Mouse (Mus musculus) G1E (cell line): Measurements from ENCODE around the gene Itgb5. TPM values are rescaled to one million over a fixed set of nuclear protein-coding genes. Genes with fewer than 3 reads are reported as not detected.

ENCODE experiments used
- ATAC-seq: 2 replicates; pipeline ENCODE4 v1.8.0; 2016; ENCODE audit warnings: mild to moderate bottlenecking; ENCODE audit not compliant: insufficient number of reproducible peaks, poor library complexity, low FRiP score, severe bottlenecking; ENCODE audit errors: extremely low read depth
- DNase-seq: peaks from one replicate; pipeline ENCODE4 v3.0.0; 2012; ENCODE audit warnings: low spot score
- H3K27me3 ChIP-seq: 2 replicates; pipeline ENCODE4 v1.6.1; 2012; ENCODE audit warnings: mild to moderate bottlenecking, low read length, inconsistent platforms; ENCODE audit not compliant: insufficient read depth
- H3K36me3 ChIP-seq: replicated peaks from 2 replicates; pipeline ENCODE3; 2012; ENCODE audit warnings: mild to moderate bottlenecking, inconsistent platforms
- H3K4me1 ChIP-seq: 2 replicates; pipeline ENCODE4 v1.6.1; 2012; ENCODE audit warnings: low read depth, low read length, inconsistent platforms, mixed read lengths; ENCODE audit not compliant: insufficient read depth
- H3K4me3 ChIP-seq: 2 replicates; pipeline ENCODE4 v1.5.1; 2012; ENCODE audit warnings: low read depth, mild to moderate bottlenecking, inconsistent platforms, low read length, moderate library complexity, mixed read lengths
- H3K9me3 ChIP-seq: replicated peaks from 2 replicates; pipeline ENCODE4 v1.6.1; 2012; ENCODE audit warnings: inconsistent platforms
- CTCF ChIP-seq: IDR thresholded peaks from 2 replicates; pipeline ENCODE4 v1.5.1; 2012; ENCODE audit warnings: low read depth, low read length, inconsistent platforms, mixed read lengths
- GATA1 ChIP-seq: IDR thresholded peaks from 2 replicates; pipeline ENCODE4 v1.6.1; 2012; ENCODE audit warnings: borderline replicate concordance, low read length, inconsistent platforms, mixed read lengths
- GATA2 ChIP-seq: IDR thresholded peaks from 2 replicates; pipeline ENCODE4 v1.6.1; 2012; ENCODE audit warnings: low read depth, low read length, inconsistent platforms, borderline replicate concordance
- POLR2AphosphoS5 ChIP-seq: IDR thresholded peaks from 2 replicates; pipeline ENCODE4 v1.6.1; 2012; ENCODE audit warnings: low read depth, low read length, inconsistent platforms; ENCODE audit not compliant: insufficient replicate concordance
- TAL1 ChIP-seq: conservative IDR thresholded peaks from 2 replicates; pipeline ENCODE4 v1.6.1; 2012; ENCODE audit warnings: low read depth, low read length, inconsistent platforms, mixed read lengths
- polyA plus RNA-seq: library from polyadenylated mRNA; stranded (reverse); fragments of >175 nt; gene quantifications from 2 replicates; pipeline ENCODE4 v1.2.3, GENCODE M21; 2012
- total RNA-seq, 2 experiments: library from RNA; stranded (forward) in 1 of 2; stranded (reverse) in 1 of 2; fragments of 200-1000 nt in 1 of 2; fragments of >200 nt in 1 of 2; fragmentation: Nextera tagmentation in 1 of 2; gene quantifications; 2 replicates each; pipeline ENCODE4 v1.2.3; 2014 to 2017

The Itgb5 gene
- total and polyA plus RNA-seq, 3 experiments = 0.14 to 5.6 (median 1.2) TPM

DNA sequence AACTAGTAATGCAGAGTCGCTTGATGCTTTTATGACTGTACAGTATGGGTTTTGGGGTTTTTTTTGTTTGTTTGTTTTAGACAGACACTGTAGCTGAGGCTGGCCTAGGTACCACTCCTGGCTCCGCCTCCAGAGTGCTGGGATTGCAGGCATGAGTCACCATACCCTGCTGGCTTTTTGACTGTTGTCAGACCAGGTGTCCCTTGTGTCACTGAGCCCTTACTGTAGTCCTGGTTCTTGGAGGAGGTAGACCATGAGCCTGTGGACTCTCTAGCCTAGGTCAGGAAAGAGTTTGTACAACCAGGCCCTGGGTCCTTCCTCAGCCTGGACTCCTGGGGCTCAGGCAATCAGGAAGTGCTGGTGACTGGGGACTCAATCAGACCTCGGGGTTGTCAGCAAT, 7.7 kb downstream of the Itgb5 start:
- H3K27me3 ChIP-seq = peaks cover 9% of the 10 kb centered on the region
- no peak for DNase-seq
- H3K36me3 ChIP-seq = no peaks in the 10 kb centered on the region
- H3K4me3 ChIP-seq = no peak overlapping the region
- ATAC-seq = no peak
- peaks cover 72% of the 10 kb centered on the region for H3K4me1 ChIP-seq
- no peaks in the 10 kb centered on the region for H3K9me3 ChIP-seq
- TF ChIP-seq GATA1 (no peak), TAL1 (no peak)

DNA sequence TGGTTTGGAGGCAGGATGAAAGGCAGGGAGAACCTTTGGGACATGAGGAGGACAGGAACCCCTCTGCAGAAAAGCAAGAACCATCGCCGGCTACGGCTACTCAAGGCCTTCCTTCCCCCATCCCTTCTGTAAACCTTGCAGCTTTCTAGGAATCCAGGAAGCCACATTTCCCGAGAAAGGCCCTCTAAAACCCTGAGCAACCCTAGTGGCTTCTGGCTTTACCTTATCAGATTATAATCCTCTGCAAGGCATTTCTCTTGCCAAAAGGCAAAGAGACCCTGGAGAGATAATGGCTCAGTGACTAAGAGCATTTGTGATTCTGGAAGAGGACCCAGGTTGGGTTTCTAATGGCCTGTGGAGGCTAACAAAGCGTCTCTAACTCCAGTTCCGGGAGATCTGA, 11.2 kb downstream of the Itgb5 start:
- Histone ChIP-seq H3K27me3 (peaks cover 8% of the 10 kb centered on the region), H3K4me3 (no peak overlapping the region; the same call in 1 of the 2 replicates), H3K9me3 (no peaks in the 10 kb centered on the region), H3K4me1 (peaks cover 50% of the 10 kb centered on the region), H3K36me3 (no peaks in the 10 kb centered on the region)
- peak; percentile 32 for DNase-seq
- peak; percentile 60 for ATAC-seq
- TF ChIP-seq TAL1 (no peak), GATA2 (no peak), POLR2AphosphoS5 (no peak), GATA1 (no peak), CTCF (no peak)

DNA sequence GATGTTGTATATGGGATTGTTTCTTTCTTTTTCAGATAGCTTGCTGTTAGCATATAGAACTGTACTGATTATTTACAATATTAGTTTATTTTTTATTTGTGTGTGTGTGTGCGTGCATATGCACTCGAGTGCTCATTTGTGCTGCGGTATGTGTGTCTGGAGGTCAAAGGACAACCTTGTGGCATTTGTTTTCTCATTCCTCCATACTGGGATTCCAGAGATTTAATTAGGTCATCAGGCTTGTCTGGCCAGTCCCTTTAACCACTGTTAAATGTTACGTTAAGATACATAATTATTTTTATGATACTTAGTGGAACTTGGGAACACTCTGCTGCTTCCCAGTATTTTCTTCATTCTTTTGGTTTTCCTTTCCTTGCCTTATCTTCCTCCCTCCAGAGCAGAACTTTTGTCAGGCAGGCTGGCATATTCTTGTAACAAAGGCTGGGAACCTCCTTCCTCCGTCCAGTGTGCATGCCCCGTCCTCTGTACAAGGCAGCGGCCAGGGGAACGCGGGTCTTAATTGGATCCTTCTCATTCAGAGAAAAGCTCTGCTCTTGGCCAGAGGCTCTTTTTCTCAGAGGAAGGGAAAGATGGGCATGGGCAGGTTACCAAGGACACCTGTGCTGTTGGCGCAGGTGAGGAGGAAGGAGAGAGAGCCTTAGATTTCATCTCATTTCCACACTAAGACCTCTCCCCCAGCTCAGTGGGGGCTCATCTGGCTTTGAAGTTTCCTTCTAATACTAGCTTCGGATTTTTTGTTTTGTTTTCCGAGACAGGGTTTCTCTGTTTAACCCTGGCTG, 12.8 kb downstream of the Itgb5 start:
- Histone ChIP-seq H3K27me3 (peaks cover 4% of the 10 kb centered on the region), H3K4me1 (peaks cover 36% of the 10 kb centered on the region)
- TF ChIP-seq GATA2 = no peak
- no peak for TF ChIP-seq POLR2AphosphoS5
- TF ChIP-seq CTCF = no peak
- TF ChIP-seq GATA1 = no peak
- TF ChIP-seq TAL1 = no peak

DNA sequence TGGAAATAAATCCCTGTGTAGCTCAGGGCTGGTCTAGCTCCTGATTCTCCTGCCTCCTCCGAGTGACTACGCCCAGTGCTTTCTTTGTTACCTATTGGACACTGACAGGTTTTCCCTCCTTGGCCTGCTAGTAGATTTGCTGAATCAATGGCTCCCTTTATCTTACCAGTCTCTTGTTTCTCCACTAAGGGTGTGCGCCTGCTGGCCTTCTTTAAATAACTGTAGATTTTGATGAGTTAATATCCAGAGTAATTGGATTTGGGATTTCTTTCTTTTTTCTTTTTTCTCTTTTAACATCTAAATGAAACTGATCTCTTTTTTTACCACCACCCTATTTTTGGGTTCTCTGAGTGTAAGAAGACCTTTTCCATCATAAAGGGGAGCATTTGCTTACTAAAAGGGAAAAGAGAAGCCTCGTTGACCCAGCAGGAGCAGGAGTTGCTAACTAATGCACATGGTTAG, 14.7 kb downstream of the Itgb5 start:
- no peak overlapping the region for H3K4me3 ChIP-seq
- ATAC-seq (no peak), DNase-seq (no peak)
- no peaks in the 10 kb centered on the region for H3K9me3 ChIP-seq
- H3K36me3 ChIP-seq = no peaks in the 10 kb centered on the region
- TF ChIP-seq CTCF (no peak), GATA2 (no peak), POLR2AphosphoS5 (no peak), TAL1 (no peak), GATA1 (no peak)
- H3K4me1 ChIP-seq = peaks cover 26% of the 10 kb centered on the region
- peaks cover 4% of the 10 kb centered on the region for H3K27me3 ChIP-seq

More for the DNA sequence above, 12.8 kb downstream of the Itgb5 start:
- no peak for DNase-seq
- no peaks in the 10 kb centered on the region for H3K36me3 ChIP-seq
- ATAC-seq = no peak
- no peaks in the 10 kb centered on the region for H3K9me3 ChIP-seq
- no peak overlapping the region for H3K4me3 ChIP-seq

DNA sequence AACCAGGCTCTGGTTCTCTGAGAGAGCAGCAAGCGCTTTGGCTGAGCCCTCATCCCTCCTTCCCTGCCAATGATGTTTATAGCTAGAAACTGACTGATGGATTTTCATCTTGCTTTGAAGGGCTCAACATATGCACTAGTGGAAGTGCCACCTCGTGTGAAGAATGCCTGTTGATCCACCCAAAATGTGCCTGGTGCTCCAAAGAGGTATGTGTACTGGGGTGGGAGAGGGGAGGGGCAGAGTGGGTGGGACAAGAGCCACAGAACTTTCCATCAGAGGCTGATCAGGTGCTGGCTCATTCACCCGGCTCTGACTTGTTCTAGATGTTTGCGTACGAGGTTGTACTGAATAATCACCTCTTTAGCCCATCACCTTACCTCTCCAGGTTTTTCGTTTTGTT, 15.4 kb downstream of the Itgb5 start:
- no peak for ATAC-seq
- peaks cover 22% of the 10 kb centered on the region for H3K4me1 ChIP-seq
- no peaks in the 10 kb centered on the region for H3K36me3 ChIP-seq
- no peak overlapping the region for H3K4me3 ChIP-seq
- H3K27me3 ChIP-seq = peaks cover 4% of the 10 kb centered on the region
- no peak for DNase-seq
- H3K9me3 ChIP-seq = no peaks in the 10 kb centered on the region
- TF ChIP-seq TAL1 (no peak), POLR2AphosphoS5 (no peak), GATA1 (no peak), CTCF (no peak), GATA2 (no peak)

DNA sequence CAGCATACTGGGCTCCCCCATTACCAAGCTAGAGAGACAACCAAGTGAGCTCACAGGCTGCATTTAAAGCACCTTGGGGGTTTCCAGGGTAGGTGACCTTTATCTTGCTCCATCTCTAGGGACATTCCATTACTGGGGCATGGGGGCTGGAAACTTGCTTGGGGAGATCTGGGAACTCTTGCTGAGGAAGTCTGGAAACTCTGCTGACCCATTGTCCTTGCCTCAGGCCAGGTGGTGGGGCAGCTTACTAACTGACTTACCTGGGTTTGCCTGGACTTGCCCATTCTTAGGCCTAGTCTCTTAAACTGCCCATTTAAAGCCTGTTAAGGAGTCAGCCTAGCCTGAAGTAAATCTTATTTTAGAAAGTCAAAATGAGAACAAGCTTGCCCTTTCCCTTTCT, 23.8 kb downstream of the Itgb5 start:
- DNase-seq (no peak), ATAC-seq (no peak)
- H3K9me3 ChIP-seq = no peaks in the 10 kb centered on the region
- TF ChIP-seq POLR2AphosphoS5 (no peak), CTCF (no peak), GATA1 (no peak), GATA2 (no peak), TAL1 (no peak)
- peaks cover 14% of the 10 kb centered on the region for H3K27me3 ChIP-seq
- no peaks in the 10 kb centered on the region for H3K36me3 ChIP-seq
- peaks cover 4% of the 10 kb centered on the region; the same call in 1 of the 2 replicates for H3K4me1 ChIP-seq
- H3K4me3 ChIP-seq = no peak overlapping the region
